Mouse (Mus musculus) bone marrow macrophage, adult 2 months (primary cell): ENCODE data around the gene Sbno2.

Experiments used
- CTCF ChIP-seq: IDR thresholded peaks from 2 replicates; pipeline ENCODE4 v1.5.1; 2012; ENCODE audit warnings: low read depth, mild to moderate bottlenecking, low read length, moderate library complexity
- POLR2A ChIP-seq: IDR thresholded peaks from 2 replicates; pipeline ENCODE4 v1.6.1; 2012; ENCODE audit warnings: mild to moderate bottlenecking, low read depth, low read length, borderline replicate concordance

DNA sequence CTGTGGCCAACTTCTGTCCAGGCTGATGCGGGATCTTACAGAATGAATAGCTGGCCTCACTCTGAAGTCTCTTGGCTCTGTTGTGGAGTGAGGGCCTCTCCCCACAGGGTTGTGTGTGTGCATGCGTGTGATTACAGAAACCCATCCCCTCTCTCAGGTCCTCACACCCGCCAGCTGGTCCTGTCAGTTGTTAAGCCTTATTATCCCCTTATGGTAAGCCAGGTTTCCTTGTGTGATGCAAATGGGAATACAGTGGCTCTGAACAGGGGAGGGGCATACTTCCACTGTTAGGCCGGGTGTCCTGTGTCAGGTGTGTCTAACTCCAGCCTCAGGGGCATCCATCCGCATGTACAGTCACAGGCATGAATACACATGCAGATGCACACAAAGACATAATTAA, 59.6 kb downstream of the Sbno2 start:
- TF ChIP-seq CTCF (no peak), POLR2A (no peak)
